ENCODE assay signal across 26 mouse cellular contexts in genomic region chr4:153200799-153201770, GRCm38 (mm10).
DNase-seq lines count a peak whose midpoint lies in the region; ATAC-seq lines count a peak whose summit lies in the region.
"Had no signal": no experiment of that assay in that cellular context is flagged by ENCODE, and none has a peak within 500 bp of the region (broad histone marks: within the 10 kb centered on the region; RNA-seq: fewer than 3 reads in every experiment).

No protein-coding gene starts in this region.

- peaks cover 72% of the 10 kb centered on the region for H3K27me3 ChIP-seq in midbrain, embryonic 10.5 days (ENCODE audit: low read depth, poor library complexity, severe bottlenecking)
- H3K27me3 ChIP-seq in midbrain, embryonic 15.5 days (replicated peaks) = peaks cover 34% of the 10 kb centered on the region
- H3K27me3 ChIP-seq in neural tube, embryonic 11.5 days (ENCODE audit: control insufficient read depth, insufficient read depth, low read length) = no peaks in the 10 kb centered on the region
- H3K27me3 ChIP-seq in neural tube, embryonic 15.5 days (replicated peaks) = peaks cover 8% of the 10 kb centered on the region; the same call in 1 of the 2 replicates
- peaks cover 74% of the 10 kb centered on the region for H3K27me3 ChIP-seq in midbrain, embryonic 13.5 days
- H3K27me3 ChIP-seq: heart, embryonic 15.5 days had no signal

- H3K4me1 ChIP-seq in midbrain, embryonic 10.5 days = peaks cover 17% of the 10 kb centered on the region
- H3K4me1 ChIP-seq in midbrain, embryonic 15.5 days = 0 out of 2 replicates have a peak, but pooled peaks cover 4% of the 10 kb centered on the region
- H3K4me1 ChIP-seq in neural tube, embryonic 11.5 days (ENCODE audit: control insufficient read depth, insufficient read depth, low read length) = no peaks in the 10 kb centered on the region
- H3K4me1 ChIP-seq in neural tube, embryonic 15.5 days = no peaks in the 10 kb centered on the region
- peaks cover 7% of the 10 kb centered on the region for H3K4me1 ChIP-seq in midbrain, embryonic 13.5 days (replicated peaks)
- H3K4me1 ChIP-seq: heart, embryonic 12.5 days; heart, embryonic 15.5 days had no signal

- 44% methylated on average over 20 of the region's 20 CpGs for WGBS in midbrain, embryonic 10.5 days
- 26% methylated on average over 20 of the region's 20 CpGs for WGBS in midbrain, embryonic 15.5 days
- 72% methylated on average over 20 of the region's 20 CpGs for WGBS in neural tube, embryonic 11.5 days
- WGBS in neural tube, embryonic 15.5 days = 53% methylated on average over 20 of the region's 20 CpGs
- WGBS in midbrain, embryonic 13.5 days = 27% methylated on average over 20 of the region's 20 CpGs

- peak; percentile 17 for DNase-seq in embryo, embryonic 10.5 days (ENCODE audit: low spot score)
- DNase-seq in embryo, embryonic 9.5 days (ENCODE audit: extremely low spot score) = no peak
- peak; percentile 47 for DNase-seq in midbrain, embryonic 10.5 days (ENCODE audit: low spot score)
- DNase-seq in neural tube, embryonic 11.5 days (ENCODE audit: low spot score) = peak; percentile 16
- DNase-seq in left cerebral cortex, adult 9 months (ENCODE audit: low spot score in 2 of 2) = no peak
- DNase-seq: adrenal gland, postnatal 10 days; adrenal gland, postnatal 36 days; cerebellum, adult 11 months; cerebellum, adult 2 months; cerebellum, adult 9-11 months; cerebellum, postnatal 25 days; embryo, embryonic 11 days; gastrocnemius, postnatal 14 days; heart, adult 18-20 months; heart, postnatal 10 days; heart, postnatal 4 days had no signal

- no peak for ATAC-seq in midbrain, embryonic 15.5 days (replicated peaks)
- no peak for ATAC-seq in neural tube, embryonic 11.5 days (ENCODE audit: insufficient read depth, low FRiP score, low TSS enrichment)
- ATAC-seq in neural tube, embryonic 15.5 days (ENCODE audit: low FRiP score) = no peak
- peak; percentile 78 for ATAC-seq in midbrain, embryonic 13.5 days
- ATAC-seq: forebrain, embryonic 13.5 days; forebrain, embryonic 16.5 days; hindbrain, postnatal 0 days had no signal

- H3K4me2 ChIP-seq in midbrain, embryonic 15.5 days = no peak overlapping the region
- no peak overlapping the region for H3K4me2 ChIP-seq in neural tube, embryonic 11.5 days (ENCODE audit: low read depth)
- no peak overlapping the region for H3K4me2 ChIP-seq in neural tube, embryonic 15.5 days
- no peak overlapping the region for H3K4me2 ChIP-seq in midbrain, embryonic 13.5 days (replicated peaks)
- H3K4me2 ChIP-seq: forebrain, embryonic 13.5 days; heart, embryonic 12.5 days; heart, embryonic 15.5 days; hindbrain, embryonic 14.5 days had no signal

- H3K27ac ChIP-seq in midbrain, embryonic 10.5 days (replicated peaks) = 0 out of 2 replicates have a peak overlapping the region, but pooled peaks have one; percentile 42
- H3K27ac ChIP-seq in midbrain, embryonic 15.5 days = no peak overlapping the region
- H3K27ac ChIP-seq in neural tube, embryonic 11.5 days (ENCODE audit: low read depth, low read length) = no peak overlapping the region
- H3K27ac ChIP-seq in neural tube, embryonic 15.5 days (replicated peaks) = no peak overlapping the region
- H3K27ac ChIP-seq in midbrain, embryonic 13.5 days = no peak overlapping the region
- H3K27ac ChIP-seq: forebrain, embryonic 10.5 days; forebrain, embryonic 13.5 days; heart, embryonic 15.5 days; hindbrain, embryonic 14.5 days; hindbrain, postnatal 0 days had no signal

- peaks cover 10% of the 10 kb centered on the region; the same call in 1 of the 2 replicates for H3K9me3 ChIP-seq in midbrain, embryonic 10.5 days (replicated peaks)
- peaks cover 8% of the 10 kb centered on the region; the same call in 1 of the 2 replicates for H3K9me3 ChIP-seq in midbrain, embryonic 15.5 days
- no peaks in the 10 kb centered on the region for H3K9me3 ChIP-seq in neural tube, embryonic 11.5 days (ENCODE audit: control insufficient read depth, low read length)
- H3K9me3 ChIP-seq in neural tube, embryonic 15.5 days (replicated peaks) = no peaks in the 10 kb centered on the region; the same call in 1 of the 2 replicates
- H3K9me3 ChIP-seq in midbrain, embryonic 13.5 days = peaks cover 12% of the 10 kb centered on the region; the same call in 1 of the 2 replicates
- H3K9me3 ChIP-seq: heart, embryonic 15.5 days had no signal

- H3K4me3 ChIP-seq in midbrain, embryonic 10.5 days = no peak overlapping the region
- no peak overlapping the region for H3K4me3 ChIP-seq in midbrain, embryonic 15.5 days
- H3K4me3 ChIP-seq in neural tube, embryonic 11.5 days (ENCODE audit: low read depth, low read length) = no peak overlapping the region
- H3K4me3 ChIP-seq in neural tube, embryonic 15.5 days (replicated peaks) = no peak overlapping the region
- H3K4me3 ChIP-seq in midbrain, embryonic 13.5 days (replicated peaks) = no peak overlapping the region
- H3K4me3 ChIP-seq: forebrain, embryonic 10.5 days; forebrain, embryonic 13.5 days; heart, embryonic 12.5 days; heart, embryonic 15.5 days had no signal

- no peaks in the 10 kb centered on the region for H3K36me3 ChIP-seq in midbrain, embryonic 10.5 days
- no peaks in the 10 kb centered on the region for H3K36me3 ChIP-seq in midbrain, embryonic 15.5 days (replicated peaks)
- H3K36me3 ChIP-seq in neural tube, embryonic 11.5 days (ENCODE audit: control insufficient read depth, insufficient read depth, low read length) = no peaks in the 10 kb centered on the region
- no peaks in the 10 kb centered on the region for H3K36me3 ChIP-seq in neural tube, embryonic 15.5 days
- no peaks in the 10 kb centered on the region for H3K36me3 ChIP-seq in midbrain, embryonic 13.5 days
- H3K36me3 ChIP-seq: forebrain, embryonic 10.5 days; heart, embryonic 12.5 days; heart, embryonic 15.5 days had no signal

- H3K9ac ChIP-seq in midbrain, embryonic 15.5 days = no peak overlapping the region
- no peak overlapping the region for H3K9ac ChIP-seq in neural tube, embryonic 11.5 days (ENCODE audit: low read length)
- H3K9ac ChIP-seq in neural tube, embryonic 15.5 days (replicated peaks) = no peak overlapping the region
- H3K9ac ChIP-seq in midbrain, embryonic 13.5 days (replicated peaks) = no peak overlapping the region
- H3K9ac ChIP-seq: forebrain, embryonic 13.5 days; heart, embryonic 12.5 days; heart, embryonic 15.5 days; hindbrain, embryonic 14.5 days had no signal

Comparison
In these comparisons a context has a peak if more than half of its experiments do, and no peak if none do; other contexts are left out.
1. DNase-seq: peak in embryo, embryonic 10.5 days (single experiment), midbrain, embryonic 10.5 days (single experiment) and neural tube, embryonic 11.5 days (single experiment); none in embryo, embryonic 9.5 days (single experiment) and left cerebral cortex, adult 9 months (0 of 2).